Mouse (Mus musculus): ENCODE data around the gene Dennd5a. TPM values are rescaled to one million over a fixed set of nuclear protein-coding genes. Genes with fewer than 3 reads are reported as not detected.

The Dennd5a gene
- polyA plus RNA-seq, 1 experiment from 2014 or later = 50.3 TPM

- Histone ChIP-seq H3K36me3 (no peaks in the 10 kb centered on the region), H3K27me3 (replicated peaks) (no peaks in the 10 kb centered on the region), H3K27ac (ENCODE audit: poor library complexity, severe bottlenecking) (no peak overlapping the region), H3K4me3 (no peak overlapping the region), H3K9me3 (replicated peaks) (peaks cover 3% of the 10 kb centered on the region; the same call in 1 of the 2 replicates), H3K4me1 (replicated peaks) (peaks cover 10% of the 10 kb centered on the region), H3K9ac (0 out of 2 replicates have a peak overlapping the region, but pooled peaks have one; percentile 44), H3K4me2 (peak overlapping the region; percentile 54)
- peak; percentile 53; the same call in 1 of the 2 replicates for ATAC-seq (ENCODE audit: insufficient number of reproducible peaks, low FRiP score)
- WGBS = 28% methylated on average over 12 of the region's 12 CpGs
Observed at GRCm38 (mm10) chr7:109879158-109879557, 81.1 kb downstream of the Dennd5a start.

- Histone ChIP-seq H3K27me3 (replicated peaks) (no peaks in the 10 kb centered on the region), H3K4me1 (replicated peaks) (peaks cover 10% of the 10 kb centered on the region), H3K9me3 (replicated peaks) (no peaks in the 10 kb centered on the region), H3K4me3 (no peak overlapping the region), H3K36me3 (no peaks in the 10 kb centered on the region), H3K9ac (no peak overlapping the region), H3K27ac (ENCODE audit: poor library complexity, severe bottlenecking) (no peak overlapping the region), H3K4me2 (no peak overlapping the region)
- 58% methylated on average over 8 of the region's 8 CpGs for WGBS
- no peak for ATAC-seq (ENCODE audit: insufficient number of reproducible peaks, low FRiP score)
Observed at GRCm38 (mm10) chr7:109876085-109876484, 84.2 kb downstream of the Dennd5a start.

- 48% methylated on average over 3 of the region's 3 CpGs for WGBS
- H3K9ac ChIP-seq = no peak overlapping the region
- H3K4me2 ChIP-seq = no peak overlapping the region
- H3K4me1 ChIP-seq (replicated peaks) = peaks cover 10% of the 10 kb centered on the region
- H3K4me3 ChIP-seq = no peak overlapping the region
- no peaks in the 10 kb centered on the region for H3K36me3 ChIP-seq
- H3K9me3 ChIP-seq (replicated peaks) = no peaks in the 10 kb centered on the region
- H3K27ac ChIP-seq (ENCODE audit: poor library complexity, severe bottlenecking) = no peak overlapping the region
- ATAC-seq (ENCODE audit: insufficient number of reproducible peaks, low FRiP score) = no peak
- H3K27me3 ChIP-seq (replicated peaks) = no peaks in the 10 kb centered on the region
Observed at GRCm38 (mm10) chr7:109875598-109875997, 84.7 kb downstream of the Dennd5a start.

- Histone ChIP-seq H3K4me2 (no peak overlapping the region), H3K9ac (no peak overlapping the region), H3K36me3 (no peaks in the 10 kb centered on the region), H3K9me3 (replicated peaks) (no peaks in the 10 kb centered on the region), H3K4me3 (no peak overlapping the region), H3K4me1 (replicated peaks) (peaks cover 10% of the 10 kb centered on the region), H3K27ac (ENCODE audit: poor library complexity, severe bottlenecking) (no peak overlapping the region), H3K27me3 (replicated peaks) (no peaks in the 10 kb centered on the region)
- no peak for ATAC-seq (ENCODE audit: insufficient number of reproducible peaks, low FRiP score)
Observed at GRCm38 (mm10) chr7:109875033-109875432, 85.2 kb downstream of the Dennd5a start.

- Histone ChIP-seq H3K4me2 (no peak overlapping the region), H3K36me3 (no peaks in the 10 kb centered on the region), H3K9ac (no peak overlapping the region), H3K9me3 (replicated peaks) (no peaks in the 10 kb centered on the region), H3K4me3 (no peak overlapping the region), H3K4me1 (replicated peaks) (0 out of 2 replicates have a peak, but pooled peaks cover 4% of the 10 kb centered on the region), H3K27ac (ENCODE audit: poor library complexity, severe bottlenecking) (no peak overlapping the region), H3K27me3 (replicated peaks) (no peaks in the 10 kb centered on the region)
- 49% methylated on average over 5 of the region's 5 CpGs for WGBS
- no peak for ATAC-seq (ENCODE audit: insufficient number of reproducible peaks, low FRiP score)
Observed at GRCm38 (mm10) chr7:109873170-109873569, 87.1 kb downstream of the Dennd5a start.

- no peak for ATAC-seq (ENCODE audit: insufficient number of reproducible peaks, low FRiP score)
- Histone ChIP-seq H3K4me2 (no peak overlapping the region), H3K27ac (ENCODE audit: poor library complexity, severe bottlenecking) (no peak overlapping the region), H3K36me3 (no peaks in the 10 kb centered on the region), H3K4me3 (no peak overlapping the region), H3K9ac (no peak overlapping the region), H3K9me3 (replicated peaks) (no peaks in the 10 kb centered on the region), H3K27me3 (replicated peaks) (no peaks in the 10 kb centered on the region; the same call in 1 of the 2 replicates), H3K4me1 (replicated peaks) (0 out of 2 replicates have a peak, but pooled peaks cover 7% of the 10 kb centered on the region)
- 66% methylated on average over 5 of the region's 5 CpGs for WGBS
Observed at GRCm38 (mm10) chr7:109871232-109871631, 89.0 kb downstream of the Dennd5a start.

- H3K27ac ChIP-seq (ENCODE audit: poor library complexity, severe bottlenecking) = no peak overlapping the region
- ATAC-seq (ENCODE audit: insufficient number of reproducible peaks, low FRiP score) = no peak
- WGBS = 14% methylated on average over 3 of the region's 3 CpGs
- peaks cover 9% of the 10 kb centered on the region for H3K27me3 ChIP-seq (replicated peaks)
- no peak overlapping the region for H3K9ac ChIP-seq
- peaks cover 25% of the 10 kb centered on the region for H3K4me1 ChIP-seq (replicated peaks)
- no peaks in the 10 kb centered on the region for H3K9me3 ChIP-seq (replicated peaks)
- H3K4me3 ChIP-seq = no peak overlapping the region
- no peaks in the 10 kb centered on the region for H3K36me3 ChIP-seq
- H3K4me2 ChIP-seq = no peak overlapping the region
Observed at GRCm38 (mm10) chr7:109868498-109868897, 91.8 kb downstream of the Dennd5a start.

GRCm38 (mm10) chr7:109866643-109867042 is 93.6 kb downstream of the Dennd5a start:
- Histone ChIP-seq H3K9me3 (replicated peaks) (no peaks in the 10 kb centered on the region), H3K27ac (ENCODE audit: poor library complexity, severe bottlenecking) (no peak overlapping the region), H3K36me3 (no peaks in the 10 kb centered on the region), H3K4me1 (replicated peaks) (peaks cover 28% of the 10 kb centered on the region), H3K9ac (no peak overlapping the region), H3K4me3 (no peak overlapping the region), H3K4me2 (no peak overlapping the region), H3K27me3 (replicated peaks) (peaks cover 12% of the 10 kb centered on the region)
- no peak for ATAC-seq (ENCODE audit: insufficient number of reproducible peaks, low FRiP score)
- WGBS = 69% methylated on average over 3 of the region's 3 CpGs

GRCm38 (mm10) chr7:109865370-109866229 is 94.7 kb downstream of the Dennd5a start, which contains the start of gene Scube2:
Scube2 (minus strand) TSS chr7:109865679.
- peak within 1 kb of the TSS; percentile 87 for H3K9ac ChIP-seq
- no peaks in the 10 kb centered on the region for H3K36me3 ChIP-seq
- H3K4me2 ChIP-seq = peak within 1 kb of the TSS; percentile 96
- ATAC-seq (ENCODE audit: insufficient number of reproducible peaks, low FRiP score) = peak; percentile 85
- no peak within 1 kb of the TSS for H3K27ac ChIP-seq (ENCODE audit: poor library complexity, severe bottlenecking)
- no peaks in the 10 kb centered on the region for H3K9me3 ChIP-seq (replicated peaks)
- H3K4me3 ChIP-seq = peak within 1 kb of the TSS; percentile 81
- peaks cover 29% of the 10 kb centered on the region for H3K4me1 ChIP-seq (replicated peaks)
- WGBS = 2% methylated on average over 57 of the region's 69 CpGs
- peaks cover 12% of the 10 kb centered on the region for H3K27me3 ChIP-seq (replicated peaks)

GRCm38 (mm10) chr7:109863561-109863960 is 96.7 kb downstream of the Dennd5a start:
- H3K9me3 ChIP-seq (replicated peaks) = no peaks in the 10 kb centered on the region
- no peak overlapping the region for H3K27ac ChIP-seq (ENCODE audit: poor library complexity, severe bottlenecking)
- peaks cover 12% of the 10 kb centered on the region for H3K27me3 ChIP-seq (replicated peaks)
- H3K4me3 ChIP-seq = no peak overlapping the region
- peaks cover 42% of the 10 kb centered on the region for H3K4me1 ChIP-seq (replicated peaks)
- no peak overlapping the region for H3K9ac ChIP-seq
- no peak for ATAC-seq (ENCODE audit: insufficient number of reproducible peaks, low FRiP score)
- WGBS = 28% methylated on average over 4 of the region's 4 CpGs
- no peak overlapping the region for H3K4me2 ChIP-seq
- no peaks in the 10 kb centered on the region for H3K36me3 ChIP-seq

- Histone ChIP-seq H3K4me1 (replicated peaks) (peaks cover 37% of the 10 kb centered on the region), H3K4me2 (no peak overlapping the region), H3K9ac (no peak overlapping the region), H3K4me3 (no peak overlapping the region), H3K9me3 (replicated peaks) (no peaks in the 10 kb centered on the region), H3K36me3 (no peaks in the 10 kb centered on the region), H3K27ac (ENCODE audit: poor library complexity, severe bottlenecking) (no peak overlapping the region), H3K27me3 (replicated peaks) (peaks cover 12% of the 10 kb centered on the region)
- WGBS = 87% methylated on average over 7 of the region's 7 CpGs
- ATAC-seq (ENCODE audit: insufficient number of reproducible peaks, low FRiP score) = no peak
Observed at GRCm38 (mm10) chr7:109860162-109860561, 100.1 kb downstream of the Dennd5a start.
